Mouse (Mus musculus) cerebellum, adult 11-12 months (tissue): Measurements from ENCODE around the gene Lurap1.
A peak's percentile ranks its signal among the peaks of the same experiment; 100 is the strongest.

ENCODE experiments used
- DNase-seq: peaks from one replicate; pipeline ENCODE4 v3.0.0; 2022

Lurap1 gene

GRCm38 (mm10) chr4:116151238-116151637, at the start of gene Lurap1:
TSS of gene Lurap1 (minus strand) at chr4:116151338.
- DNase-seq: no peak

DNA sequence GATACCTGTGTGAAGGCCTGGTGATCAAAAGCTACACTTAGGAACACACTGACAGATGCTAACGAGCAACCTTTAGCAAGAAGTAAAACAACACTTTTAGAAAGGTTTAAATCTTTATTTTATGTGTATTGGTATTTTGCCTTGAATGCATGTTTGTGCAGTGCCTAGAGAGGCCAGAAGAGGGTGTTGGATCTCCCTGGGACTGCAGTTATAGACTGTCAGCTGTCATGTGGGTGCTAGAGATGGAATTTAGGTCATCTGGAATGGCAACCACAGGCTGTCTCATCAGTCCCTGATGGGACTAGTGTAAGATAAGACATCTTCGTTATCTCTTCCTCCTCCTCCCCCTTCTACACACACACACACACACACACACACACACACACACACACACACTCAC, 47.3 kb upstream of the Lurap1 start:
- DNase-seq: no peak

- DNase-seq: no peak
These were observed 42.6 kb upstream of the Lurap1 start for GRCm38 (mm10) chr4:116193583-116194383.

DNA sequence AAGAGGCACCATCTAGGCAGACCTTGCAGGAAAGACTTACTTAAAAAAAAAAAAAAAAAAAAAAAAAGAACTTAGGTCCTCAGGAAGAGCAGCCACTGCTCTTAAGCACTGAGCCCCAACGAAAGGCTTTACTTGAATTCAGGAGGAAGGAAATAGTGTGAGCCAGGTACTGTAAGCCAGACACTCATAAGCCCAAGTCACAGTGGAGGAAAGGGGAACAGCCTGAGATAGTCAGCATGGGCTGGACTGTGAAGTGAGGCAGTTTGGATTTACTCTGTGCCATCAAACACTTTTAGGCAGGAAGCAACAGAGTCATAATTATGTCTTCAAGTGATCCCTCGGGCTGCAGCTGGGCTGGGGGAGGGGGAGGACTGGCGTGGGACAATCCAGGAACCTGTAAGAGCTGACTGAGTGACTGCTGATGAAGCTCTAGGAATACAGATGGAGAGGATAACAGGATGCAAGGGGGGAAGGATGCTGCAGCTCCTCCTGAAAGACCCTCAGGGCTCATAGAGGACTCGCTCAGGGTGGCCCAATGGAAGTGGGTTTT, 41.2 kb upstream of the Lurap1 start:
- no peak for DNase-seq

- no peak for DNase-seq
These were observed 33.9 kb upstream of the Lurap1 start for GRCm38 (mm10) chr4:116185083-116185482.

DNA sequence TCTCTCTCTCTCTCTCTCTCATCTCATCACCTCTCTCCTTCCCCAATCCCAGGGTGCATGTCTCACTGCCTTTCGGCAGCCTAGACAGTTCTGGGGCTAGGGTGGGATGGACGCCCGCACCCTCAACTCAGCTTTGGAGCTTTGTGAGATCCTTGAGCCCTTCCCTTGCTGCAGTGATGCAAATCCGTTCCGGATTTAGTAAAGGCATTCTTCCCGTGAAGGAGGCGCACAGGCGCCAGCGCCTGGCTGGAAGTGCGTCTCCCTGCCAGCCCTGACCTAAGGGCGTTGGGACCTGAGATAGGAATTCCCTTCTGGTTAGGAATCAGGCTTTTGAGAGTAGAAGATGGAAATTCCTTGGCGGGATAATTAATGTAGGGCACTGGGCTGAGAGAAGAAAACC, 31.6 kb upstream of the Lurap1 start:
- peak; percentile 77 for DNase-seq

GRCm38 (mm10) chr4:116182079-116182478, 30.9 kb upstream of the Lurap1 start:
- no peak for DNase-seq

DNA sequence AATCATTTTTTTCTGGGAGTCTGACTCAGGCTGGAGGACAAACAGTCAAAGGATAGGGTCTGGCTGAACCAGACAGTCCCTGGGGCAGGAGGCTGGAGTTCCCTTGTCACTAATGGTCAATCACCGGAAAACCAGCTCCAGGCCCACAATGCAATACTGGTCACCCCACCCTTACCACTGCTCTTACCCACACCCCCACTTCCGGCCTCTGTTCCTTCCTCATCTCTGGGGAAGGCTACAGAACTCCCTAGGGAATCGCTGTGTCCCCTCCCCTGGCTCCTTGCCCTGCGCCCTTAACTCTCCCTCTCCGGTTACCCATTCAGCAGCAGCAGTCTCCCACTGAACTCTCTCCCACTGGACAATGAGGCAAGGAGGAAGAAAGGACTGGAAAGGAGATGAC, 26.0 kb upstream of the Lurap1 start:
- peak; percentile 84 for DNase-seq

- DNase-seq: peak; percentile 99
These were observed 25.4 kb upstream of the Lurap1 start for GRCm38 (mm10) chr4:116176543-116176988.

- DNase-seq: peak; percentile 90
These were observed 24.8 kb upstream of the Lurap1 start for GRCm38 (mm10) chr4:116175711-116176542.

GRCm38 (mm10) chr4:116175136-116175535, 24.0 kb upstream of the Lurap1 start:
- DNase-seq: peak; percentile 64

DNA sequence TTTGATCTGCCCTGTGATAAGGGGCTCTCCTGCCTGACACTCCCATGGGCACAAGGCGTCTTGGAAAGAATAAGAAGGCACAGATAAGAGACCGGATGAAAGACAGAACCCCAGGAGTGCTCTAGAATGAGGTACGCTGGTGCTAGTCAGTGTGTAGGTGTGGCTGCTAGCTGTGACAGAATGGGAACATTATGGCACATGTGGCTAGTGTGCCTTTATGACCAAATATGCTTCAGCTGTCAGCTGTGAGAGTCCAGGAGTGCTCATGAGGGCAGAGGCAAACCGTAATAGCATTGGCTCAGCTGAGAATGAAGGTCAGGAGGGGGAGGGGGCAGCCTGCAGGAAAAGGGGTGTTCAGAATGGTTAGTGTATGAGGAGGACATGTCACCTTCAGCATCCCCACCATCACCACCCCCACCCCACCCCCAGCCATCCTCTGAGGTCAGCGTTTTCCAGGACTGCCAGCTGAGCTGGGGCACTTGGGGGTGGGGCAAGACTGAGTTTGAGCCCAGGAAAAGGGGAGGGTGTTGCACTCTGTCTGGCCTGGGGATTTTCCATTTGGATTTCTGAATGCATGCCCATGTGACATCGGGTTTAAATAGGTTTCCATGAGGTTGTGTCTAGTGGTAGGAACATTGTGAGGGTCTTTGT, 23.5 kb upstream of the Lurap1 start:
- peak; percentile 86 for DNase-seq

- DNase-seq: no peak
These were observed 22.6 kb upstream of the Lurap1 start for GRCm38 (mm10) chr4:116173752-116174151.

GRCm38 (mm10) chr4:116173072-116173471, 21.9 kb upstream of the Lurap1 start, which contains the start of the genes 1700042G07Rik and Gm49337:
TSS of gene 1700042G07Rik (plus strand) at chr4:116173372.
TSS of gene Gm49337 (plus strand) at chr4:116173384.
- no peak for DNase-seq

GRCm38 (mm10) chr4:116169353-116169672, 18.2 kb upstream of the Lurap1 start:
- DNase-seq: no peak

DNA sequence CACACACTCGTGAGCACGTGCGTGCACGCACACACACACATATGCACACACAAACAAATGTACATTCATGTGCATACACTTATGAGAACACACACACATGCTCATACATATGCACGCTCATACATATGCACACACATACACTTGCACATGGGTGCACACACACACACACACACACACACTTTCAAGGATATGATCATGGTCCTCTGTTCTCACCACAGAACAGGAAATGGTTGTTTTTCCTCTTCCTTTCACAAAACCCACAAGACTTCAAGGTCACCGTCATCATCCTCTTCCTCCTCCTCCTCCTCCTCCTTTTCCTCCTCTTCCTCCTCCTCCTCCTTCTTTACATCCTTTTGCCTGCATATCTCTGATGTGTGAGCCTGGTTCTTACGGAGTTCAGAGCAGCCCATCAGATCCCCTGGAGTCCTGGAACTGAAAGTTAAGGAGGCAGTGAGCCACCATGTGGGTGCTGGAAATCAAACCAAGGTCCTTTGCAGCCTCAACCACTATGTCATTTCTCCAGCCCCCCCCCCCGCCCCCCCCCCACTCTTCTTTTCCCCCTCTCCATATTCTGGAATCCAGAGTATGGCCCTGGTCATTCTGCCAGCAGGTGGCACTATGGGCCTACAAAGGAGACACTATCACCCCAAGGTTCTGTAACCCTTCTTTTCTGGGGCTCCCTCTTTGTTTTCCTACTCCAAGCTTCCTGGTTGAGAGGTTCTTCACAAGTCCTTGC, 17.6 kb upstream of the Lurap1 start:
- DNase-seq: peak; percentile 79

GRCm38 (mm10) chr4:116167404-116167803, 16.3 kb upstream of the Lurap1 start, which contains the start of gene Tspan1:
TSS of gene Tspan1 (minus strand) at chr4:116167601.
- no peak for DNase-seq

GRCm38 (mm10) chr4:116165708-116166407, 14.7 kb upstream of the Lurap1 start:
- DNase-seq: no peak

- no peak for DNase-seq
These were observed 13.8 kb upstream of the Lurap1 start for GRCm38 (mm10) chr4:116164759-116165554.

DNA sequence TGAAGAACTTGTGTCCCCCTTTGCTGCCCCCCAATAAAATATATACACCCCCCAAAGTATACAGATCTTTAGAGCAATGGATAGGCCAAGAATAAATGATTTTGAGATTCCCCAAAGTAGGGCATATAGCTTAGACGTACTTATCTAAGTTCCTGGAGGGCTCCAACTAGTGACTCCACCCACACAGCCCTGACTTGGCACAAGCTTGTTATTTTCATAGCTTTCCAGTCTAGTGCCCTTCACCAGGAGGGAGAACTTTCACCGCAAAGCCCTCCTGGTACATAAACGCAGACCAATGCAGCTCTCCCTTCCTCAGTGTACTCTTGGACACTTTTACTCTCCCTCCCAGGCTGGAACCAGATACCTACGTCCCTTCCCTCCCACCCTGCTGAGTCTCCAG, 11.0 kb upstream of the Lurap1 start:
- DNase-seq: no peak

DNA sequence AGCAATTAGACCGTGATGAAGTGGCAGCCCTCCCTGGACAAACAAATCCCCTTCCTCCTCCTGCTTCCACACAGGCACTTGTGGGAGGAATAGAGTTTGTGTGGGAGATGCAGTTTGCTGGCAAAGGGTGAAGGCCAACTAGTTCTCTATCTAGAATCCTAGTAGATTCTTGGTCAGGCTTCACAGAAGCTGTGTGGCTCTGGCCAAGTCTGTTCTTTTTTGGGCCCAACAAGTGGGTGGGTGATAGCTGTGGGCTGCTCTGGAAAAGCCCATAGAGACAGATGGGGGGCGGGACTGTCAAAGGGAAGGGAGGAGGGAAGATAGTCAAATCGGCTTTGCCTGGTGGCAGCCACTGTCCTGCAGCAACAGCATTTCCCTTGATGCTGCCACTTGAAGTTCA, 9.6 kb upstream of the Lurap1 start:
- no peak for DNase-seq
